In the genomic region with DNA sequence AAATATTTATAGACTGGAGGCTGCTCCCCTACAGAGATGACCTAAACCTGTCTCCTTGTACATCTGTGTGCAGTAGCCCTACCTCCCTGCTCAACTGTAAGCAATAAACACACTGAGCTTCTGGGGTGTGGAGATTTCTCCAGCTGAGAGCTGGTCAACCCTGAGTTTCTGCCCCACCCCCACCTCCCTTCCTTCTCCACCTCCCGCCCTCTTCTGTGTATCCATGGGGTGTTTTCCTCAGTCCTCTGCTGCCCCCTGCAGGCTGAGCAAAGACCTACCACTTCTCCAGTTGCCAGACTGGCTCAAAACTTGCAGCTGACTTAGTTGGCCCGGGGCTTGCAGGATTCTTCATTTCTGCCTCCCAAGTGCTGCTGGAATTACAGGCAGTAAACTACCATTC, we compare ENCODE assay signal across 9 mouse cellular contexts. TPM values are rescaled to one million over a fixed set of nuclear protein-coding genes. Genes with fewer than 3 reads are reported as not detected.
A peak's percentile ranks its signal among the peaks of the same experiment; 100 is the strongest.
DNase-seq lines count a peak whose midpoint lies in the region; ATAC-seq and TF ChIP-seq lines count a peak whose summit lies in the region.
"Had no signal": no experiment of that assay in that cellular context is flagged by ENCODE, and none has a peak within 500 bp of the region (broad histone marks: within the 10 kb centered on the region; RNA-seq: fewer than 3 reads in every experiment).

No protein-coding gene starts in this region.

- no peaks in the 10 kb centered on the region for H3K4me1 ChIP-seq in bone marrow, adult 2 months (ENCODE audit: control insufficient read depth, insufficient read depth, low read length)
- no peaks in the 10 kb centered on the region for H3K4me1 ChIP-seq in heart, embryonic 14.5 days (ENCODE audit: control insufficient read depth in 2 of 2, insufficient read depth in 2 of 2, low read length in 2 of 2)
- peaks cover 2% of the 10 kb centered on the region for H3K4me1 ChIP-seq in liver, embryonic 16.5 days (ENCODE audit: control insufficient read depth, low read depth, low read length)

- no peak overlapping the region for H3K4me2 ChIP-seq in heart, embryonic 14.5 days (ENCODE audit: low read length)
- H3K4me2 ChIP-seq in liver, embryonic 16.5 days (ENCODE audit: low read depth, low read length) = no peak overlapping the region

- peak; percentile 90 for TF ChIP-seq CTCF in bone marrow, adult 2 months (IDR thresholded peaks at IDR 0.05; ENCODE audit: control insufficient read depth, insufficient read depth, low read length)

- peak; percentile 88 for ATAC-seq in erythroblast, adult 5-6 weeks (replicated peaks; ENCODE audit: low FRiP score, poor library complexity, severe bottlenecking)
- ATAC-seq in heart, embryonic 14.5 days (ENCODE audit: insufficient number of reproducible peaks, insufficient read depth, low FRiP score, low read depth) = peak; percentile 31; the same call in 1 of the 2 replicates
- peak; percentile 62 for ATAC-seq in liver, embryonic 16.5 days (ENCODE audit: low read depth)

- no peak for TF ChIP-seq POLR2A in bone marrow, adult 2 months (IDR thresholded peaks at IDR 0.05; ENCODE audit: borderline replicate concordance, control insufficient read depth, low read depth, low read length)

- peak; percentile 86 for DNase-seq in CD4-positive, CD25-positive, alpha-beta regulatory T cell, adult 2 months (ENCODE audit: low read depth, low spot score)
- DNase-seq in large intestine, adult 2 months (ENCODE audit: low read depth, low spot score) = peak; percentile 68
- peak; percentile 82 for DNase-seq in ovary, postnatal 14 days (ENCODE audit: low spot score)
- DNase-seq in thymus, postnatal 10 days (ENCODE audit: low spot score in 2 of 2) = peak; percentile 61 to 86

- no peaks in the 10 kb centered on the region for H3K36me3 ChIP-seq in heart, embryonic 14.5 days (ENCODE audit: control insufficient read depth, insufficient read depth, low read length)
- no peaks in the 10 kb centered on the region for H3K36me3 ChIP-seq in liver, embryonic 16.5 days (ENCODE audit: control insufficient read depth, insufficient read depth)

- H3K9ac ChIP-seq in heart, embryonic 14.5 days (ENCODE audit: low read length) = no peak overlapping the region
- H3K9ac ChIP-seq in liver, embryonic 16.5 days (ENCODE audit: low read depth, low read length) = no peak overlapping the region

- H3K27me3 ChIP-seq in heart, embryonic 14.5 days (ENCODE audit: control insufficient read depth, insufficient read depth, low read length) = no peaks in the 10 kb centered on the region
- H3K27me3 ChIP-seq in liver, embryonic 16.5 days (ENCODE audit: control insufficient read depth, insufficient read depth, low read depth, low read length) = no peaks in the 10 kb centered on the region

- no peaks in the 10 kb centered on the region for H3K9me3 ChIP-seq in heart, embryonic 14.5 days (ENCODE audit: control insufficient read depth, low read length)
- no peaks in the 10 kb centered on the region for H3K9me3 ChIP-seq in liver, embryonic 16.5 days (replicated peaks; ENCODE audit: control insufficient read depth, low read length)

- H3K27ac ChIP-seq in bone marrow, adult 2 months (ENCODE audit: control insufficient read depth, insufficient read depth, low read depth, low read length, poor library complexity) = no peak overlapping the region
- H3K27ac ChIP-seq in heart, embryonic 14.5 days (replicated peaks in 1 of 2; ENCODE audit: control insufficient read depth in 1 of 2, insufficient read depth in 1 of 2, low read depth in 2 of 2, low read length in 2 of 2) = no peak overlapping the region
- no peak overlapping the region for H3K27ac ChIP-seq in liver, embryonic 16.5 days (ENCODE audit: low read length)
- H3K27ac ChIP-seq: macrophage had no signal

- H3K4me3 ChIP-seq in bone marrow, adult 2 months (replicated peaks; ENCODE audit: control insufficient read depth, low read depth, low read length) = no peak overlapping the region
- H3K4me3 ChIP-seq in heart, embryonic 14.5 days (ENCODE audit: control insufficient read depth in 1 of 2, insufficient read depth in 1 of 2, low read depth in 1 of 2, low read length in 2 of 2) = no peak overlapping the region
- no peak overlapping the region for H3K4me3 ChIP-seq in liver, embryonic 16.5 days (ENCODE audit: low read depth, low read length)

- WGBS in bone marrow, adult 2 months = 0% methylated on average over 2 of the region's 2 CpGs
- WGBS in heart, embryonic 14.5 days = 2% methylated on average over 2 of the region's 2 CpGs
- WGBS in large intestine, adult 2 months = 2% methylated on average over 2 of the region's 2 CpGs
- WGBS in liver, embryonic 16.5 days (ENCODE audit: insufficient replicate concordance) = 5% methylated on average over 2 of the region's 2 CpGs

RNA-seq across cellular contexts. Expression of a gene that starts 2.2 kb away (rescaled TPM):
- polyA plus RNA-seq in bone marrow, adult 2 months (2011; ENCODE audit: insufficient read depth, insufficient read length, low replicate concordance, missing spikeins) = not detected in 2 replicates
- not detected in 2 replicates for total RNA-seq in erythroblast, adult 5-6 weeks (2015; ENCODE audit: low replicate concordance)
- total RNA-seq in erythroblast, adult 5-6 weeks (2017; ENCODE audit: low replicate concordance) = 0.17 TPM in 1 of 2 replicates, not detected in the other
- not detected in 2 replicates for polyA plus RNA-seq in heart, embryonic 14.5 days (2014; fragmentation: Nextera tagmentation; extraction: Ambion mirVana)
- polyA plus RNA-seq in large intestine, adult 2 months (2012; rRNA removed) = 0.11 TPM in 2 replicates
- polyA plus RNA-seq in liver, embryonic 16.5 days (2015; fragmentation: Nextera tagmentation; extraction: Ambion mirVana) = not detected in 2 replicates
- polyA plus RNA-seq: macrophage had no signal

RNA-seq across cellular contexts. Expression of a gene that starts 29.9 kb away (rescaled TPM):
- polyA plus RNA-seq in bone marrow, adult 2 months (2011; ENCODE audit: insufficient read depth, insufficient read length, low replicate concordance, missing spikeins) = 157 and 172 TPM in 2 replicates
- total RNA-seq in erythroblast, adult 5-6 weeks (2015; ENCODE audit: low replicate concordance) = 46.6 and 59.0 TPM in 2 replicates
- total RNA-seq in erythroblast, adult 5-6 weeks (2017; ENCODE audit: low replicate concordance) = 27.0 and 41.7 TPM in 2 replicates
- polyA plus RNA-seq in heart, embryonic 14.5 days (2014; fragmentation: Nextera tagmentation; extraction: Ambion mirVana) = 53.4 and 62.9 TPM in 2 replicates
- polyA plus RNA-seq in large intestine, adult 2 months (2012; rRNA removed) = 217 and 229 TPM in 2 replicates
- 34.1 and 34.5 TPM in 2 replicates for polyA plus RNA-seq in liver, embryonic 16.5 days (2015; fragmentation: Nextera tagmentation; extraction: Ambion mirVana)

RNA-seq across cellular contexts. Expression of a gene that starts 30.2 kb away (rescaled TPM):
- 20.1 and 41.9 TPM in 2 replicates for polyA plus RNA-seq in bone marrow, adult 2 months (2011; ENCODE audit: insufficient read depth, insufficient read length, low replicate concordance, missing spikeins)
- total RNA-seq in erythroblast, adult 5-6 weeks (2015; ENCODE audit: low replicate concordance) = 9.8 and 11.1 TPM in 2 replicates
- total RNA-seq in erythroblast, adult 5-6 weeks (2017; ENCODE audit: low replicate concordance) = 9.2 and 14.1 TPM in 2 replicates
- 89.8 and 93.4 TPM in 2 replicates for polyA plus RNA-seq in heart, embryonic 14.5 days (2014; fragmentation: Nextera tagmentation; extraction: Ambion mirVana)
- polyA plus RNA-seq in large intestine, adult 2 months (2012; rRNA removed) = 235 and 348 TPM in 2 replicates
- 47.6 and 47.9 TPM in 2 replicates for polyA plus RNA-seq in liver, embryonic 16.5 days (2015; fragmentation: Nextera tagmentation; extraction: Ambion mirVana)

RNA-seq across cellular contexts. Expression of a gene that starts 51.0 kb away (rescaled TPM):
- 14.2 and 14.5 TPM in 2 replicates for polyA plus RNA-seq in bone marrow, adult 2 months (2011; ENCODE audit: insufficient read depth, insufficient read length, low replicate concordance, missing spikeins)
- total RNA-seq in erythroblast, adult 5-6 weeks (2015; ENCODE audit: low replicate concordance) = 0.63 and 1.7 TPM in 2 replicates
- 2.0 and 2.1 TPM in 2 replicates for total RNA-seq in erythroblast, adult 5-6 weeks (2017; ENCODE audit: low replicate concordance)
- polyA plus RNA-seq in heart, embryonic 14.5 days (2014; fragmentation: Nextera tagmentation; extraction: Ambion mirVana) = 8.3 and 8.4 TPM in 2 replicates
- 4.4 and 4.9 TPM in 2 replicates for polyA plus RNA-seq in large intestine, adult 2 months (2012; rRNA removed)
- polyA plus RNA-seq in liver, embryonic 16.5 days (2015; fragmentation: Nextera tagmentation; extraction: Ambion mirVana) = 1.1 and 1.2 TPM in 2 replicates

Comparison
In these comparisons a context has a peak if more than half of its experiments do, and no peak if none do; other contexts are left out.
1. ATAC-seq: peak in every context shown above with its lines; median percentile 88 in erythroblast, adult 5-6 weeks; 62 in liver, embryonic 16.5 days; 31 in heart, embryonic 14.5 days.